Mouse (Mus musculus) pancreas, adult 10 weeks (tissue): ENCODE data around the gene Ror1. TPM values are rescaled to one million over a fixed set of nuclear protein-coding genes. Genes with fewer than 3 reads are reported as not detected.

Experiments used
- polyA plus RNA-seq: library from polyadenylated mRNA; stranded (reverse); fragments of 350-450 nt; fragmentation: Illumina TruSeq; extraction: RNeasy Lipid Tissue Mini Kit (QIAGEN cat#74804); gene quantifications from one replicate; pipeline ENCODE4 v1.2.3, GENCODE M21; 2015; ENCODE audit warnings: low read depth, low replicate concordance; ENCODE audit not compliant: insufficient read depth

The Ror1 gene
- polyA plus RNA-seq: 1.8 TPM

DNA sequence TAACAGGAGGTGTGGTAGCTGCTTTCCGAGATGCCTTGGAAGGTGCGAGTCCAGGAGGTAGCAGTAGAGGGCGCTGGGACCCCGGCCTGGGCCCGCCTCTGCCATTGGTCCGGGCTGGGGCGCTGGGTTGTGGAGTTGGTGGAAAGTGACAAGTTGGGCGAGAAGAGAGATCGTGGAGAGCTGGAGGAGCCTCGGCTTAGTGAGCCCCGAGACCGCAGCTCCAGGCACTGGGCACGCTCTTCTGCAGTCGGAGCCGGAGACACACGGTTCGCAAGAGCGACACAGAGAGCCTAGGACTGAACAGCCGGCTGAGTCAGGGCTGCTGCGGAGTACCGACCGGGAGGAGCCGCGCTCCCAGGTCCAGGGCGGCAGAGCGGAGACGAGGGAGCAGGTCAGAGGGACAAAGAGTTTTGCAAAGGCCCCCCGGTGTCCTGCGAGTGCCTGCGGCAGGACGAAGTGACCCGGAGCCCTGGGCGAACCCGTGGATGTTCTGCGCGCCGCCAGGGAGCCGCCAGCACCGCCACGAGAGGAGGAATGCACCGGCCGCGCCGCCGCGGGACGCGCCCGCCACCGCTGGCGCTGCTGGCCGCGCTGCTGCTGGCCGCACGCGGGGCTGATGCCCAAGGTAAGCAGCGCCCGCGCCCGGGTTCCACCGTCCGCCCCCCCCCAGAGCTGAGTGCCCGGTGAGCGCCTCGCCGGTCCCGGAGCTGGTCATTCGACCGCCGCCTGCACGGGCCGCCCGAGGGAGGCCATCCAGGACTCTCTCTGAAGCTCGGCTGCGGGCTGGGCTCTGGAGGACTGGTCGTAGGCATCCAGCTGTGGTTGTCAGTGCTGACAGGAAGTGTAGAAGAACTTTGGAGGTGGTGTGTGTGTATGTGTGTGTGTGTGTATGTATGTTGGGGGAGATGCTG lies at the start of gene Ror1:
Gene Ror1 (plus strand): TSS at position 107 of the 911 bp plus-strand sequence.

DNA sequence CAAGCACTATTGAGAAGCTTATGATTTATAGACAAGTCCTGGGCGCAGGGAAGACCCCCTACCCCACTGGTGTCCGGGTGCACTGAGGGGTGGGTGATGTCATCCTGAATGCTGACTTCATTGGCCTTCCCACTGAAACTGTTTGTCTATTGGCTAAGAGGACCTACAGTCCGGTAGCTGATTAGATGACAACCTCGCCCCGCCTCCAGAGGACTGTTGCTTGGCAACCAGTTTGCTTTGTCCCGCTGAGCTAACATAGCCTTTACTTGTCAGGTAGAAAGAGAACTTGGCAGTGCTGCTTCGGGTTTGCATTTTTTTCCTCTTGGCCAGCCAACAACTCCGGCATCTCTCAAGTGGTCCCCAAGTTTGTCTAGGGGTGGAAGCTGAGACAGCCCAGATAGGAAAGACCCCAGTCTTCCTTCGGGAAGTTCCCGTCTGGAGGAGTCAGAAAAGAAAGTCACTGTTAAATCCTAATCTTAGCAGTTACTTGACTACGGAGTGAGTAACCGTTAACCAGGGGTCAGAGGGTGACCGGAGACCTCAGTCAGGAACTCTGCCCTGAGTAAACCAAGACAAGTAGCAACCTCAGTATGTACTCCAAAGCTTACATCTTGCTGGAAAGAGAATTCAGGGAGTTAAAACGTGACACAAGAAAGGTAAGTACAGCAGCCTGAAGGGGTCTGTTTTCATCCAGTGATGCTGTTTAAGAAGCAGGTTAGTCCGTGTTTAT lies 383.2 kb downstream of the Ror1 start, which contains the start of gene Ube2u:
Gene Ube2u (plus strand): TSS at position 258 of the 730 bp plus-strand sequence.

Other genes with a start within 250 kb of the Ror1 start
- gene Pgm1, start 166.4 kb upstream of the Ror1 start, polyA plus RNA-seq: 6.9 TPM
- 2.5 TPM for gene Itgb3bp, start 166.0 kb upstream of the Ror1 start, polyA plus RNA-seq